Mouse (Mus musculus) left cerebral cortex, adult 11 months (tissue): ENCODE measurements around the gene Anxa4.

Experiments used
- DNase-seq: peaks from one replicate; pipeline ENCODE4 v3.0.0; 2022; ENCODE audit warnings: low spot score

Anxa4 gene

GRCm38 (mm10) chr6:86752843-86753485 is 40.4 kb downstream of the Anxa4 start:
- no peak for DNase-seq

DNA sequence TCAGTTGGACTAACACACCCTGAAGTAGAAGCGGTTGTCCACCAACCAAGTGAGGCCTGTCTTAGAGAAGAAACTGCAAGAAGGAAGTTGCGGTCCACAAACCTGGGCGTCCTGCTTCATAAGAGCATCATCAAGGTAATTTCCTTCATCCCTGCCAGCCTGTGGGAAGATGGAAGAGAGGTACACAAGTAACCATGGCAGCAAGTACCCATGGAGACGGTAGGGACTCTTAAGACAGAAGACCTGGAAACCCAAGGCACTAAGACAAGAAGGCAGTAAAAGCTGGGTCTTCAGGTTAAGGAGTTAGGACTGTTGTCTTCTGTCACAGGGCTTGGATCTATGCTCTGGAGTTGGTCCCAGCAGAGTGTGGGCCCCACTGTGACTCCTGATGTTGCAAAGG is 42.4 kb downstream of the Anxa4 start:
- no peak for DNase-seq

- no peak for DNase-seq
These were observed 43.6 kb downstream of the Anxa4 start for GRCm38 (mm10) chr6:86749817-86750216.

- DNase-seq = no peak
These were observed 46.2 kb downstream of the Anxa4 start for GRCm38 (mm10) chr6:86747171-86747570.

GRCm38 (mm10) chr6:86740652-86741051 is 52.7 kb downstream of the Anxa4 start:
- no peak for DNase-seq

DNA sequence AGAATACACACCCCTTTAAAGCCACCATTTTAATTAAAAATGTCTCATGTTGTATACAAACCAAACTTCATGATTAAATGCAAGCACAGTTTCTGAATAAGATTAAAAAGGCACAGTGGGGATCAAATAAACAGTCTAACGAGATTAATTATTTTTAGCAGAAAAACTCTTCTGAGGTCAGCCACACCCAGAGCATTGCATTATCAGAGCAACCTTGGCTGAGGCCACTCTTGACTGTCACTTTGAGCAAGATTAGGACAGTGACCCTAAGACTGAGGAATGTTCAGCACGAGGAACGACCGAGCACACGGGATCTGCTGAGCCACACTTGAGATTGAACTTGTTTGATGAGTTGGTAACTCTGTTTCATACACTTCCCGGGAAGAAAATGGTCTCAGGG is 56.6 kb downstream of the Anxa4 start:
- no peak for DNase-seq

- no peak for DNase-seq
These were observed 57.1 kb downstream of the Anxa4 start for GRCm38 (mm10) chr6:86736313-86736712.

GRCm38 (mm10) chr6:86733183-86733876 is 60.1 kb downstream of the Anxa4 start, which contains the start of gene Gmcl1:
Gene Gmcl1 (minus strand): TSS chr6:86733383.
- peak; percentile 87 for DNase-seq

- peak; percentile 14 for DNase-seq
These were observed 60.9 kb downstream of the Anxa4 start for GRCm38 (mm10) chr6:86732276-86733173.

DNA sequence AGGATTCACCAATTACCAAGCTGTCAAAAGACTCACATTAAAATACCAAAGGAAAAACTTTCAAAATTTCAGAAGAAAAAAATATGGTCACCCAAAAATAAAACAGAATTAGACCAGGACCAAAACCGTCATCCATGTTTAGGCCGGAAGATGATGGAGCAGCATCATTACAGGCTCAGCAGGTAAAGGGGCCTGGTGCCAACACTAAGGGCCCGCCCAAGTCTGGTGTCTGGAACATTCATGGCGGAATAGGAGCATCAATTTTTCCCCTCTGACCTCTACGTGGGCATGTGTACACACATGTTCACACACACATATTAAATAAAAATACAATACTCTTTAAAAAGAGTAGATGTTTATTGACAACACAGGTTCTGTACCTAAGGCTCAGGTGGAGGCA is 64.7 kb downstream of the Anxa4 start:
- DNase-seq = no peak

DNA sequence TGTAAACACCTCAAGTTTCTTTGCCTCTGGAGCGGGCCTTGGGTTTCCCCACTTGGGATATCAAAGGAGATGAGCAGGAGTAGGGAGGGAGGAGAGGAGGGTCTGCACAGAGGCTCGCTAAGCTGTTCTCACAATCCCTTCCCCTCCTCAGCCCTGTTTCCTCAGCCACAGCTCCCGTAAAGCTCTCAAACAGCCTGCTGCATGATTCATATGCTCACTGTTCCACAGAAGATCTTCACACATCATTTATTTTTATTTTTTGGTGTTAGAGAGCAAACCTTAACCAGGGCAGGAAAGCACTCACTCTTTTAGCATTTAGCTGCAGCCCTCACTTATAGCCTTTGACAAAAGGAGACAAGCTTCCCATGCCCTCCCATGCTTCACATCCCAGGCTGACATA is 71.4 kb downstream of the Anxa4 start:
- DNase-seq = no peak

DNA sequence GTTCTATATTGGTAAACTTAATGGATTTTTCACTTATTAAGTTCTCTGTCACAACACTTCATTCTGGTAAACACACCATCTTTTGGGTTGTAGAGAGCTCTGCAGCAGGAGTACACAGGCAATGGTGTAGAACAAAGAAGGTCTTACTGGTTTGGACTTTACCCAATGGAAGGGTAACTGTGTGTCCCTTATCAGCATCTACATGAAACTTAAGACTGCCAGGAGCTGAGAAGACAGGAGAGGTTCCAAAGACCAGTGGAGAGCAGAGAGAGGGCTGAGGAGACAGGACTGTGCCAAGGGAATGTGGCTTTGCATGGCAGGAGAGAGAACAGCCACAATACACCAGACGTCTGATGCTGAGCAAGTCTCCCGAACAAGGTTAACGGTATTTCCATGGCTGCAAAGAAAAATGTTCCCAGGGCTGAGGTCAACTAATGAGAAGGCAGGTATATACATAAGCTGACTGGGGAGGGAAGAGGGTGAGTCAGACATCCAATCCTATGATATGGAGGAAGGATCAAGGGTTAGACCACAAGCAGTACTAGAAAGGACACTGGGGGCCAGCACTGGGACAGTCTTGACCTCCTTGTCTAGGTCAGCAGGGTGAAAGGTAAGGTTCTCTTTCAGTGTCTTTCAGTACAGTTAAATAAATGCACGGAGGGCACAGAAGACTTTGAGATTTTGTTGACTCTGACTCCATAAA is 85.2 kb downstream of the Anxa4 start:
- DNase-seq = no peak

DNA sequence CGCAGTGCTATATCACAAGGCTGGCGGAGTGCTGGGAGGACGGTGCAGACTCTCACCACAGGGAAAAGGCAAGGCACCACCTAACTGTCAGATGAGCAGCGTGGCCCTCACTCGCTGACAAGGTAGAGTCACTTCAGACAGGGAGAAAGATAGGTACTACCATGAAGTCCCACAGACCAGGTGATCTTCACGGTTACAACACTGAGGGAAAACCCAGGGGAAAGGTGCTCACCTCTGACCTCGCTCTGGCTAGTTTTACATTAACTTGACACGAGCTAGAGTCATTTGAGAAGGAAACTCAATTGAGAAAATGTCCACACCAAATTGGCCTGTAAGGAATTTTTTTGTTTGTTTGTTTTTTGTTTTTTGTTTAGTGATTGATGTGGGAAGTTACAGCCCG is 90.8 kb downstream of the Anxa4 start:
- DNase-seq = no peak

DNA sequence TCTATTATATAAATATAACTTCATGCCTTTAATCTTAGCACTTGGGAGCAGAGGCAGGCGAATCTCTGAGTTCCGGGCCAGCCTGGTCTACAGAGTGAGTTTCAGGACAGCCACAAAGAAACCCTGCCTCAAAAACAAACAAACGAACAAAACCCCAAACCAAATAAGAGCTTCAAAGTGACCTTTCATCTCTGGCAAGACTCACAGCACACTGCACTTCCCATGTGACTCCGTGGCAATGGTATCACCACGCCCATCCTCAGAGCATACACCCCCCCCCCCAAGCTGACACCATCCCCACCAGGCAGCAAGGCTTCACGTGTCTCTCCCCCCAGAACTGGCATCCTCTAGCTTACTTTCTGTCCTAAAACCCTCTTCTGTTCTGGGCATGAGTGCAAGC is 95.5 kb downstream of the Anxa4 start:
- DNase-seq = no peak

GRCm38 (mm10) chr6:86696213-86696612 is 97.2 kb downstream of the Anxa4 start:
- no peak for DNase-seq

DNA sequence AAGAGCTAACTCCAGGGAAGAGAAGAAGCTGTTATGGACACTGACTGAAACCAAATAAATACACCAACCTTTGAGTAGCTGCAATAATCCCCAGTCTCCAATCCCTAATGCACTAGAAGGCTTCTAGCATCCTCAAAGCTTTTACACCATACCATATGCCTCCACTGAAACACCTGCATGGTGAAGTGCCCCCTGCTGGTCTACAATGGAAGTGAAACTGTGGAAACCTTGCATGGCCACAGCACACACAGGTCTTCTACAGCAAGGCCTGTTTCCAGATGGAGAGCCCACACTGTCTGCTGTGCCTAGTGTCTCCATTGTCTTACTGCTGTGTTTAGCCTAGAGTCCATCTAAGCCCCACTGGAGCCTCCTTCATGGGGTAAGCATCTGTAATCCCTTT is 98.9 kb downstream of the Anxa4 start:
- no peak for DNase-seq

DNA sequence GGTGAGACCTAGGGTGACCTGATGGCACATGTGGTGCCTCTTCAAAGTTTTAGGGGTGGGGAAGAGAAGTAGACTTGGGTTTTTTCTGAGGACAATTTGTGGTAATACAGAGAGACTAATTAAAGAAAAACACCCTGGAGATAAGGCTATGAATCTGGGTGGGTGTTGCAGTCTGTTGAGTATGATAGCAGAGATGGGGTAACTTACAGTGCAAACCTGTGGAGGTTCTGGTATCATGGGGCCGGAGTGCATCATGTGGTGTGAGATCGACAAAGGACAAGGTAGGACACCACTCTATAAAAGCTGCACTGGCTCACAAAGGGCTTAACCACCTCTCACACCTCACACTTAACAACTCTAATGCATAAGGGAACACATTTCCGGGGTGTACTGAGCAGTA is 103.7 kb downstream of the Anxa4 start:
- no peak for DNase-seq

- no peak for DNase-seq
These were observed 106.4 kb downstream of the Anxa4 start for GRCm38 (mm10) chr6:86686971-86687370.
